Mouse (Mus musculus): ENCODE data around the gene Foxn3. TPM values are rescaled to one million over a fixed set of nuclear protein-coding genes. Genes with fewer than 3 reads are reported as not detected.

The Foxn3 gene
- polyA plus RNA-seq, 1 experiment from 2014 or later = 93.4 TPM

DNA sequence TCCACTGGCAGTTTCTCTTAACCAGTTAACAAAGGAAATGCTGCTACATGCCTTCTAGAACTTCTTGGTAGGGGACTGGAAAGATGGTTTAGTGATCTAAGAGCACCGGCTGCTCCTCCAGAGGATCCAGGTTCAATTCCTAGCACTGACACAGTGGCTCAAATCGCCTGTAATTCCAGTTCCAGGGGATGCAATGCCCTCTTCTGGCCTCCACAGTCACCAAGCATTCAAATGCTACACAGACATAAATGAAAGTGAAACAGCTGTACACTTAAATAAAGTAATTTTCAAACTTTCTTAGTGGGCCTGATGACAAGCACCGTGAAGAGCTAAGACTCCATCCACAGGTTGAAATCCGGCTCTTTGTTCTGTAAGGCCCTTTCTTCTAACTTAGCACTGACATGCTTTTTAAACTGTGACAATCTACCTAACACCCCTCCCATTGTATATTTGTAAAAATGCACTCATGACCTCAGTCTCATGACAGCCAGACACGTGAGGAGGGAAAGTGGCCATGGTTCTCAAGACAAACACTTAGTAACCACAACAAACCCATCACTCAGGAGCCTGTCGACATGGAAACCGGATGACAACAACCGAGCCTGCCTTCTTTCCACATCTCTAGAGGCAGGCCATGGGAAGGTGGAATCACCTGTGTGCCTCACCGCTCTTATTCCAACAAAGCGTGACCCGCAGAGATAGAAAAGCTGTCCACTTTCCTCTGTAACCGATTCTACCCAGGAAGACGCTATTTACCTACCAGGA is 222.8 kb downstream of the Foxn3 start:
- no peak overlapping the region for H3K27ac ChIP-seq (ENCODE audit: low read length)
- no peak overlapping the region for H3K9ac ChIP-seq (replicated peaks; ENCODE audit: low read depth, low read length)
- WGBS = 66% methylated on average over 13 of the region's 13 CpGs
- peaks cover 19% of the 10 kb centered on the region for H3K4me1 ChIP-seq (ENCODE audit: control insufficient read depth, insufficient read depth, low read length)
- no peaks in the 10 kb centered on the region for H3K9me3 ChIP-seq (ENCODE audit: control insufficient read depth, low read depth, low read length)
- H3K27me3 ChIP-seq (ENCODE audit: control insufficient read depth, insufficient read depth, low read length) = no peaks in the 10 kb centered on the region
- H3K4me2 ChIP-seq (replicated peaks; ENCODE audit: low read depth, low read length) = no peak overlapping the region
- ATAC-seq (ENCODE audit: insufficient number of reproducible peaks, insufficient read depth, low FRiP score, low read depth) = no peak
- H3K4me3 ChIP-seq (ENCODE audit: low read depth, low read length) = no peak overlapping the region
- no peaks in the 10 kb centered on the region for H3K36me3 ChIP-seq (ENCODE audit: control insufficient read depth, insufficient read depth, low read length)

GRCm38 (mm10) chr12:99339640-99340325 is 223.6 kb downstream of the Foxn3 start:
- H3K9me3 ChIP-seq (ENCODE audit: control insufficient read depth, low read depth, low read length) = no peaks in the 10 kb centered on the region
- peaks cover 16% of the 10 kb centered on the region for H3K4me1 ChIP-seq (ENCODE audit: control insufficient read depth, insufficient read depth, low read length)

DNA sequence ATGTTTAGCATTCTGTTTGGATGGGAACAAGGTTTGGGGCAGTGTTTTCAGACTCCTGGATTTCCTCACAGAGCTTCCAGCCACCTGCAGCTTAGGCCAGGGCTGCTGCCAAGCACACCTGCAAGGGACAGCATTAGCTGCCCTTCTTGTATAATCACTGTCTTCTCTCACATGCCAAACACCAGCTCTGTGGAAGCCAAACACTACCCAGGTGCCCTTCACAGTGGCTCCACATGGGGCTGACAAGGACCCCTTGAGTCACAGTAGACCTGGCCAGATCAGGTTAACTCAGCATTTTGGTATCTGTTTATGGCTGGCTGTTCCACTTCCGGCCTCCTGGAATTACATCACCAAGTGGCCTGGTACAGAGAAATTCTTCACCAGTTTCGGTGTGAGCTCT is 224.6 kb downstream of the Foxn3 start:
- ATAC-seq (ENCODE audit: insufficient number of reproducible peaks, insufficient read depth, low FRiP score, low read depth) = no peak
- no peaks in the 10 kb centered on the region for H3K36me3 ChIP-seq (ENCODE audit: control insufficient read depth, insufficient read depth, low read length)
- peaks cover 16% of the 10 kb centered on the region for H3K4me1 ChIP-seq (ENCODE audit: control insufficient read depth, insufficient read depth, low read length)
- no peaks in the 10 kb centered on the region for H3K9me3 ChIP-seq (ENCODE audit: control insufficient read depth, low read depth, low read length)
- H3K9ac ChIP-seq (replicated peaks; ENCODE audit: low read depth, low read length) = no peak overlapping the region
- no peaks in the 10 kb centered on the region for H3K27me3 ChIP-seq (ENCODE audit: control insufficient read depth, insufficient read depth, low read length)
- WGBS = 88% methylated on average over 2 of the region's 2 CpGs
- no peak overlapping the region for H3K27ac ChIP-seq (ENCODE audit: low read length)
- H3K4me3 ChIP-seq (ENCODE audit: low read depth, low read length) = no peak overlapping the region
- H3K4me2 ChIP-seq (replicated peaks; ENCODE audit: low read depth, low read length) = no peak overlapping the region

More at GRCm38 (mm10) chr12:99339640-99340325, 223.6 kb downstream of the Foxn3 start:
- Histone ChIP-seq H3K27me3 (ENCODE audit: control insufficient read depth, insufficient read depth, low read length) (no peaks in the 10 kb centered on the region), H3K36me3 (ENCODE audit: control insufficient read depth, insufficient read depth, low read length) (no peaks in the 10 kb centered on the region), H3K4me2 (replicated peaks; ENCODE audit: low read depth, low read length) (no peak overlapping the region), H3K4me3 (ENCODE audit: low read depth, low read length) (no peak overlapping the region), H3K9ac (replicated peaks; ENCODE audit: low read depth, low read length) (no peak overlapping the region), H3K27ac (ENCODE audit: low read length) (no peak overlapping the region)
- WGBS = 74% methylated on average over 11 of the region's 11 CpGs
- no peak for ATAC-seq (ENCODE audit: insufficient number of reproducible peaks, insufficient read depth, low FRiP score, low read depth)

- Histone ChIP-seq H3K27ac (ENCODE audit: low read length) (no peak overlapping the region; the same call in 1 of the 2 replicates), H3K27me3 (ENCODE audit: control insufficient read depth, insufficient read depth, low read length) (no peaks in the 10 kb centered on the region), H3K4me3 (ENCODE audit: low read depth, low read length) (no peak overlapping the region), H3K36me3 (ENCODE audit: control insufficient read depth, insufficient read depth, low read length) (no peaks in the 10 kb centered on the region), H3K4me2 (replicated peaks; ENCODE audit: low read depth, low read length) (no peak overlapping the region), H3K9me3 (ENCODE audit: control insufficient read depth, low read depth, low read length) (no peaks in the 10 kb centered on the region), H3K9ac (replicated peaks; ENCODE audit: low read depth, low read length) (no peak overlapping the region), H3K4me1 (ENCODE audit: control insufficient read depth, insufficient read depth, low read length) (peaks cover 20% of the 10 kb centered on the region)
- 86% methylated on average over 3 of the region's 3 CpGs for WGBS
- ATAC-seq (ENCODE audit: insufficient number of reproducible peaks, insufficient read depth, low FRiP score, low read depth) = no peak
Measured at GRCm38 (mm10) chr12:99337171-99337435, 226.3 kb downstream of the Foxn3 start.

DNA sequence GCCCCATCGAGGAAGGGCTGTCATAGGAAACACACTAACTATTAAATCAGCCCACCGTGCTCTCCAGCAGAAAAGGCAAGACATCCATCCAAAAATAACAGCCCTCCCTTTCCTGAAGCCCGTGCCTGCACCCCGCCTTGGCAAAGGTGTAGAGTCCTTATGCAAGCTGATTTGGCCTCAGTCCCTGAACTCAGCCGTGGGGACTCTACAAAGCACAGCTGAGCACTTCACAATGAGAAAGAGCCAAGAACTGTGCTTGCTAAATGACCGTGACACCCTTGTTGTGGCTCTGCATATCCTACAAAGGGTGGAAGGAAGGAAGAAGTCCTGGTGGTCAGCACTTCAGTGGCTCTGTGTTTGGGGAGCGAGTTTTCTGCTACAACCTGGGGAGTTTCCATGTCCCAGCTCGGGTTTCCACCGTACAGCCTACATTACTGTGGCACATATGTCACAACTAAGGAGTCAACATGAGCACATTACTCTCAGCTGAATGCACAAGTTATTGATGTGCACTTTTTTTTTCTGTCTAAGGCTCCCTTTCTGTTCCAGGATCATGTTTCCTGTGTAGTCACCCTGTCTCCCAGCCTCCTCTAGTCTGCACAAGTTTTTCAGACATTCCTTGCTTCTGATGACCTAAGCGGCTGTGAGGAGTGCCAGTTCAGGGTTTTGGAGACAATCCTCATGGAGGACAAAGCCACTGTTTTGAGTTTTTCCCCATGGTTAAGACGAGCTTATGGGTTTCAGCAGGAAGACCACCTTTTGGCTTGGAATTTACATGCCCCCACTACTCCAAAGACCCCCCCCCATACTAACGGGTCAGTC is 226.8 kb downstream of the Foxn3 start:
- peaks cover 17% of the 10 kb centered on the region for H3K4me1 ChIP-seq (ENCODE audit: control insufficient read depth, insufficient read depth, low read length)
- H3K27ac ChIP-seq (ENCODE audit: low read length) = no peak overlapping the region; the same call in 1 of the 2 replicates
- H3K27me3 ChIP-seq (ENCODE audit: control insufficient read depth, insufficient read depth, low read length) = no peaks in the 10 kb centered on the region
- ATAC-seq (ENCODE audit: insufficient number of reproducible peaks, insufficient read depth, low FRiP score, low read depth) = peak; percentile 21; the same call in 1 of the 2 replicates
- WGBS = 48% methylated on average over 12 of the region's 12 CpGs
- no peaks in the 10 kb centered on the region for H3K36me3 ChIP-seq (ENCODE audit: control insufficient read depth, insufficient read depth, low read length)
- no peak overlapping the region for H3K4me3 ChIP-seq (ENCODE audit: low read depth, low read length)
- no peak overlapping the region for H3K4me2 ChIP-seq (replicated peaks; ENCODE audit: low read depth, low read length)
- H3K9me3 ChIP-seq (ENCODE audit: control insufficient read depth, low read depth, low read length) = no peaks in the 10 kb centered on the region
- no peak overlapping the region for H3K9ac ChIP-seq (replicated peaks; ENCODE audit: low read depth, low read length)

GRCm38 (mm10) chr12:99335628-99336027 is 227.8 kb downstream of the Foxn3 start:
- H3K4me3 ChIP-seq (ENCODE audit: low read depth, low read length) = no peak overlapping the region
- no peak overlapping the region for H3K4me2 ChIP-seq (replicated peaks; ENCODE audit: low read depth, low read length)
- no peak overlapping the region for H3K9ac ChIP-seq (replicated peaks; ENCODE audit: low read depth, low read length)
- H3K9me3 ChIP-seq (ENCODE audit: control insufficient read depth, low read depth, low read length) = no peaks in the 10 kb centered on the region
- H3K27ac ChIP-seq (ENCODE audit: low read length) = no peak overlapping the region
- H3K4me1 ChIP-seq (ENCODE audit: control insufficient read depth, insufficient read depth, low read length) = peaks cover 15% of the 10 kb centered on the region
- no peak for ATAC-seq (ENCODE audit: insufficient number of reproducible peaks, insufficient read depth, low FRiP score, low read depth)
- no peaks in the 10 kb centered on the region for H3K36me3 ChIP-seq (ENCODE audit: control insufficient read depth, insufficient read depth, low read length)
- 71% methylated on average over 9 of the region's 9 CpGs for WGBS
- H3K27me3 ChIP-seq (ENCODE audit: control insufficient read depth, insufficient read depth, low read length) = no peaks in the 10 kb centered on the region

GRCm38 (mm10) chr12:99334026-99334425 is 229.4 kb downstream of the Foxn3 start:
- 66% methylated on average over 9 of the region's 9 CpGs for WGBS
- Histone ChIP-seq H3K9me3 (ENCODE audit: control insufficient read depth, low read depth, low read length) (no peaks in the 10 kb centered on the region), H3K27ac (ENCODE audit: low read length) (no peak overlapping the region), H3K4me2 (replicated peaks; ENCODE audit: low read depth, low read length) (no peak overlapping the region), H3K4me3 (ENCODE audit: low read depth, low read length) (no peak overlapping the region), H3K4me1 (ENCODE audit: control insufficient read depth, insufficient read depth, low read length) (peaks cover 27% of the 10 kb centered on the region), H3K9ac (replicated peaks; ENCODE audit: low read depth, low read length) (no peak overlapping the region), H3K27me3 (ENCODE audit: control insufficient read depth, insufficient read depth, low read length) (no peaks in the 10 kb centered on the region), H3K36me3 (ENCODE audit: control insufficient read depth, insufficient read depth, low read length) (no peaks in the 10 kb centered on the region)
- ATAC-seq (ENCODE audit: insufficient number of reproducible peaks, insufficient read depth, low FRiP score, low read depth) = no peak

- H3K9me3 ChIP-seq (ENCODE audit: control insufficient read depth, low read depth, low read length) = no peaks in the 10 kb centered on the region
- H3K4me3 ChIP-seq (ENCODE audit: low read depth, low read length) = no peak overlapping the region
- H3K9ac ChIP-seq (replicated peaks; ENCODE audit: low read depth, low read length) = no peak overlapping the region
- H3K4me2 ChIP-seq (replicated peaks; ENCODE audit: low read depth, low read length) = no peak overlapping the region
- peaks cover 27% of the 10 kb centered on the region for H3K4me1 ChIP-seq (ENCODE audit: control insufficient read depth, insufficient read depth, low read length)
- no peak for ATAC-seq (ENCODE audit: insufficient number of reproducible peaks, insufficient read depth, low FRiP score, low read depth)
- 71% methylated on average over 20 of the region's 20 CpGs for WGBS
- no peaks in the 10 kb centered on the region for H3K36me3 ChIP-seq (ENCODE audit: control insufficient read depth, insufficient read depth, low read length)
- no peak overlapping the region for H3K27ac ChIP-seq (ENCODE audit: low read length)
- no peaks in the 10 kb centered on the region for H3K27me3 ChIP-seq (ENCODE audit: control insufficient read depth, insufficient read depth, low read length)
Measured at GRCm38 (mm10) chr12:99333304-99333968, 229.9 kb downstream of the Foxn3 start.
